Mouse (Mus musculus) common myeloid progenitor, adult 5-6 weeks (primary cell): ENCODE data around the gene Hoxa6. TPM values are rescaled to one million over a fixed set of nuclear protein-coding genes. Genes with fewer than 3 reads are reported as not detected.

Source experiments
- ATAC-seq: replicated peaks from 2 replicates; pipeline ENCODE4 v1.8.0; 2016; ENCODE audit warnings: low read depth, mild to moderate bottlenecking, moderate TSS enrichment, inconsistent platforms; ENCODE audit not compliant: poor library complexity, severe bottlenecking
- total RNA-seq: library from RNA; stranded (forward); fragments of 200-1000, 187-1606 nt; gene quantifications from 2 replicates; pipeline ENCODE4 v1.2.3, GENCODE M21; 2017

Gene Hoxa6
- total RNA-seq, 1 experiment from 2014 or later = not detected

DNA sequence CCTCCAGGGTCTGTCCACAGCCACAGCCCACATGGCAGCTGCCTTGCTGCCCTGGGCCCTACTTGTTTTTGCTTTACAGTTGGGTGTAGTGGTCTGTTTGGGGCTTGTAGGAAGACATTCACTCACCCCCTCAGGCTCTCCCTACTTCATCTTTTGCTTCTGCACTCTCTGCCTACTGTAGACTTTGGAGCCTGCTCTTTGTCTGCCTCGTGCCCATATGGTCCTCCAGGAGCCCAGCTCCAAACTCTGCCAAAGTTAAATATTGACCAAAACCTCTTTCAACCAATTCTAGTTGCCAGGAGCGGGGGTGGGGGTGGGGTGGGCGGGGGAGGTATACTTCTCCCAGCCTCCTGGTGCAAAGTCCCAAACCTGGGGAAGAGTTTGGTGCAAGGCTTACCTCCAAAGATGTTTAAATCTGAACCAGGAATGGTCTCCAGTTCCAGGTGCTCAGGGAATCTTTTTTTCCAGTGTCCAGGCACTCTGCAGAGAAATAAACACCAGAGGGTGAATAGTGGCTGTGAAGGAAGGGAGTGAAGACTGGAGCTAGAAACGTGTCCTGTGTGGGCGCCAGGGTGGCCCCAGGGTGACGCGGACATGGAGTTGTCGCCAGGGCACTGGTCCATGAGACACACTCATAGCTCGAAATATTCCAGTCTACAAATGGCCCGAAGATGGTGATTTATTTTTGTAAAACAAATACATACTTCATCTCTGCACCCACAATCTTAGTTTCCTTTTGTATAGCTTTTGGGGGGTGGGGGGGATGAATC is 25.0 kb downstream of the Hoxa6 start:
- no peak for ATAC-seq

GRCm38 (mm10) chr6:52182793-52183192 is 25.7 kb downstream of the Hoxa6 start:
- ATAC-seq = no peak

- ATAC-seq = no peak
Measured at GRCm38 (mm10) chr6:52182030-52182429, 26.5 kb downstream of the Hoxa6 start.

DNA sequence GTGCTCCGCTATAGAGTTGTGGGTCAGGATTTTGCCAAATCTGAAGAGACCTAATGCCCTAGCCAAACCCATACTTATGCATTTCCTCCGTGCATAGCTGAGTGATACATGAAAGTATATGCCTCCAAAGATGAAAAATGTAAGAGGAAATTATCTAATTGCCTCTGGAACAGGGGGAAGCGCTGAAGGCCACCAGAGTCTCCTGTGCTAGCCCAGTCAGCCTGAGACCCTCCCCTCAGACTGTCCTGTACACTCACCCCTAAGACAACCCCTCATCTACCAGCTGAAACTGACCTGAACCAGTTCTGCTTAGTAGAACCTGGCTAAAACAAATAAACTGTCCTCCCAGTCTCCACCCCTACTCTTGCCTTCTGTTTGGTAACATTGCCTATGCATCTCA is 27.8 kb downstream of the Hoxa6 start:
- no peak for ATAC-seq

DNA sequence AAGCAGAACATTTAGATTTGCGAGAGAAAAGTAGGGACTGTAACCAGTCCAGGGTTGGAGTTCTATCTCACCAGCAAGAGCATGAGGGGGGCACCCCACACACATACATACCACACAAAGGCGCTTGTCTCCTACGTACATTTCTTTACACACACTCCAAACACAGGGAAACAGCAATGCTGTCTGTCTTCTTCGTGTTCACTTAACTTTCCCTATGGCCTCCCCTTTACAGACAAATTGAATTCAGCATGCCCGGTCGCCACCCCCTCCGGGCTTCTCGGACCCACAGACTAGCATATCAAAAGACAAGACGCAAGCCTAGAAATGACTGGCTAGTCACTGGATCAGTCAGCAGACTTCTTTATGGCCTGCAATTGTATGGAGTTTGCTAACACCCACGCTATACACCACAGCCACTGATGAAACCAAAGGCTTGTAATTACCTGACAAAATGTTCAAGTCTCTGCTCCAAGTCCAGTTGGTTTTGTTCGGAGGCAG is 28.3 kb downstream of the Hoxa6 start:
- no peak for ATAC-seq

DNA sequence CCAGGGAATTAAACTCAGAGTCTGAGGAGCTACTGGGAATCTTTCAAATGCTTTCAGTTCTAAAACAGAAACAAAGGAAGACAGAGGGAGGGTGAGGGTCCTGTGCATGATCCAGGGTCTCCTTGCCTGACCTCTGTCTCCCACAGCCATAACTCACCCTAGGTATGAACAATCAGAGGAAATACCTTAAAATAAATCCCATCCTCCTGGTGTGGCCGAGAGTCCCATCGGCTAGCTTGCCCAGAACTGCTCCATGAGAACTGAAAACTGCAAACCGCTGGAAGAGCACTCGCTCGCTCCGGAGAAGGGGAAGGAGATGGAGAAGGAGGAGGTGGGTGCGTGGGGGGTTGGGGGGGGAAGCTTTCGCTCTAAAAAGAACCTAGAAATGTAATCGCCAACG is 28.8 kb downstream of the Hoxa6 start:
- ATAC-seq = no peak

GRCm38 (mm10) chr6:52178918-52179665 is 29.4 kb downstream of the Hoxa6 start:
- ATAC-seq = no peak

GRCm38 (mm10) chr6:52177806-52178205 is 30.7 kb downstream of the Hoxa6 start:
- no peak for ATAC-seq

DNA sequence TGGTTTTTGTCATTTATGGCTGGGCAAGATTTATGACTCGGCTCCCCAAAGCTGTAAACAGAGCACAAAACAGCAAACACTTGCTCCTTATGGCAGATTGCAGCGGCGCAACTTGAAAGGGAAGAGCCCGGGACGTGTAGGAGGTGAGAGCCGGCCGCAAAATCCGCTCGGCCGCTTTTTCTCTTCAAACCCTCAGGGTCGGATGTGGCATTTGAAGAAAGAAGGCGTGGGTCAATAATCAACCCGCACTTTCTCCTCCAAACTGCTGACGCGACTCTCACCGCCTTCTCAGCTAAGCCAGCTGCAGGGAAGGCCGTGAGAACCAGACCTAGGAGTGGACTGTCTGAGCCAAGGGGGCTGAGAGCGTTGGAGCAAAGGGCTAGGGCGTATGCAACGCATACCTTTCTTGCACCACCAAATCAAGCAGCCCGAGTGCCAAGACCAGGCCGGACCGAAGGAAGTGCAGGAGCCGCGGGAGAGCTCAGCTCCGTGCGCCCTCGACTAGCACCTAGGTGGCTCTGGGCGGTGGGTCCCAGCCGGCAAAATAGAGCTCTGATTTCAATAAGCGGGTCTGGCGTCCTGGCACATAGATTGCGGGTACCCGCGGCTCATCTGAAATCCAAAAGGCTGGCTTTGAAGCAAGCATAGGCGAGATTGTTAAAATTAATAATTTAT is 31.3 kb downstream of the Hoxa6 start, which contains the start of gene 5730596B20Rik:
TSS of gene 5730596B20Rik (plus strand) at position 438 of the 675 bp plus-strand sequence.
- no peak for ATAC-seq

DNA sequence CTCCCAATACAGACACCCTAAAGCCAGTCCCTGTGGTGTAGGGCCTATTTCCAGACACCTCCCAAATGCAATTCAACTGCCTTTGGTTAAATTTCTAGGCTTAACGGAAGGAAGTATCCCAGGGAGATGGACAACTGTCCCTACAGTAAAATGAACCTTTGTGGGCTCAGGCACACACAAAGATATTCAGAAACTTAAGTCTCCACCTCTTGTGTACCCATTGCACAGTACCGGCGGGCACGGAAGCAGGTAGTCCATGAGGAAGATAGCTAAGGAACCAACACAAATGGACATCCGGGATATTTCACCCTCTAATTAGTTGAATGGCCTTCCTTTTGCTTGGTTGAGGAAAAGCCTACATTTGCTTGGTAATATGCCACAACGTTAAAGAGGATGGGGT is 32.1 kb downstream of the Hoxa6 start:
- ATAC-seq = no peak

GRCm38 (mm10) chr6:52175864-52176263 is 32.7 kb downstream of the Hoxa6 start:
- no peak for ATAC-seq

DNA sequence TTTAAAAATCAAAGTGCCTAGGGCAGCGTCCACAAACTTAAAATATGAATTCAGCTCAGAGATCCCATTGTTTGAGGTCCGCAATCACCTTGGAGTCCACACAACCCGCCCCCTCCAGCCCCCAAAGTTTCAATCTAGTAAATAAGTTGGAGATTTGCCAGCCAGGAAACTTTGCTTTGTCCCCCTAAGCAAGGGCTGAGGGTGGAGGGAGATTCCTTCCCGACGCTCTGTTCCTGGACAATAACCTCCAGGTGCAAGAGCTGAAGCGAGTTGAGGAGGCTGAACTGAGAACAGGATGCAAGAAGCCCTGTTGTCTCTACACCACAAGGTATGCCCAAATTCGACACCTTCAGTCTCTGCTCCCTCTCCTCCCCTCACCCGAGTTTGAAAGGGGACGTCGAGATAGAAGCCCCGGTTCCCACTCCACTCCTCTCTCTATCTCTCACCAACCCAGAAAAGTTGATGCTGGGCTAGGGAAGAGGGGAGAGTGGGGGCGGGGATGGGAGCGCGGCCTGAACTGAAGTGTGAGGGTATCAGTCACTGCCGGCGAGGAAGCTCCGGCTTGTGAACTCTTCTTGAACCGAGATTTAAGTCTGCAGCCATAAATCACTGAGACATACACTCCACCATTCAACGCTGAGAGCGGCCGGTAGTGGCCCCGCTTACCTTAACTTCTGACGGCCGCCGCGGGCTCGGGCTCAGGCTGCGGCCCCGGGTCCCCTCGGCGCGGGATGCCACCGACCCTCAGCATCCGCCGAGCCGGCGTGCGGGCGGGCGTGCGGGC is 33.4 kb downstream of the Hoxa6 start:
- ATAC-seq = no peak

GRCm38 (mm10) chr6:52173648-52174047 is 34.9 kb downstream of the Hoxa6 start:
- ATAC-seq = no peak

DNA sequence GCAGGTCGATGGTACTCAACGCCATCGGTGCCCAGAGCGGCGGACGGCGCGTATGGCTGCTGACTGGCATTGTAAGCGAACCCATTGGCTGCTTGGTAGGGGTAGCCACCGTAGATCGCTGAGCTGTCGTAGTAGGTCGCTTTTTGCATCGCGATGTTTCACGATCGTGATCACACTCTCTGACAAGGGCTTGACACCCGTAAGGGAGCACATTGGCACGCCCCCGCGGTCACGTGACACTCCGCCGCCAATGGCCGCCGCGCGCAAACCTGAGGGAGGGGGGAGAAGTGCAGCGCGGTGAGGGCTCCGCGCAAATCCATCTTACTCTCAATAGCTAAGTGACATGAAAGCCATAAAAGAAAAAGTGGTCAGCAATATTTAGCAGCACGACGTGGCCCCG is 36.0 kb downstream of the Hoxa6 start:
- no peak for ATAC-seq

DNA sequence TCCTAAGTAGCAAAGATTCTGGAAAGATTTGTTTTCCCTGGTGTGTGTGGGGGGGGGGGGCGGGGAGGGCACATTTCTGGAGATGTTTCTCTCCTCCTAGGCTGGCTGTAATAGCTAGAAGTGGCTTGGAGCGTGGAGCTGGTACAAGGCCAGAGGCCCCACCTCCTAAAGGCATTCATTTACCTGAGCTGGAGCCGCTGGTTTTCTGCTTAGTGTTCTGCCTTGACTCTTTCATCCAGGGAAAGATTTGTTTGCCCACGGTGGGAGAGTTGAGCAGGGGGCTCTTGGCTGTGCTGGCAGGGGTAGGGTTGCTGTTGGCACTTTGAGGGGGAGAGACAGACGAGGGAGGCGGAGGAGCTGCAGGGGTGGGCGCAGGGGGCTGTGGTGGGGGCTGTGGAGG is 36.6 kb downstream of the Hoxa6 start:
- ATAC-seq = no peak

DNA sequence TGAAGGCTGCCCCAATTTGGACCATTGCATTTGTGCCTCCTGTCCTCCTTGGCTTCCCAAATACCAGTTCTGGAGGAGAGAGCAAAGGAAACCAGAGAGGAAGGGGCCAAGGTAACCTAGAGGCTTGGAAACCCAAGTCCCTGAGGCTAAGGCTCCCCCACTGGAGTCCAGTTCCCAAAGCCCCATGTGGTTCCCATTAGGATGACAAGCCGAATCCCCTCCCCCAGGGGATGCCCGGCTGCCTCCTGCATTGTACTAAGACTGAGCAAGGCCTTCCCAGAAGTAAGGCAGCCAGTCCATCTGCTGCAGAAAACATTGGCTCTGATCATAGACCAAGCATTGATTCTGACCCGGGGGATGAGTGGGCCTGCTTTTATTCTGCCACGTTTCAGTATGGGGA is 37.2 kb downstream of the Hoxa6 start:
- ATAC-seq = no peak

DNA sequence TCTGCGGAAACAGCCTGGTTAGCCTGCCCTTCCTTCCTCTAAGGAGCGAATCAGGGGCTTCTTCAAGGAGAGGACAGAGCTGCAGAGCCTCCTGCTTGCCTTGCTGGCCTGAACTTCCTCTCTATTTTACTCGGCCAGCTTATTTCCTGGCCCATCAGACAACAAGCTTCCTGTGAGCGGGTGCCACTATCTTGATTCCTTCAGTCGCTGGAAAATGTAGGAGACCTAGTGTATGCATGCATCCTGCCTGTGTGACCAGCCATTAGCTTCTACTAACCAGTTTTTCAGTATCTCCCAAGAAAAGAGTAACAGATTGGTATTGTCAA is 37.7 kb downstream of the Hoxa6 start:
- no peak for ATAC-seq

- ATAC-seq = no peak
Measured at GRCm38 (mm10) chr6:52170166-52170897, 38.2 kb downstream of the Hoxa6 start.

DNA sequence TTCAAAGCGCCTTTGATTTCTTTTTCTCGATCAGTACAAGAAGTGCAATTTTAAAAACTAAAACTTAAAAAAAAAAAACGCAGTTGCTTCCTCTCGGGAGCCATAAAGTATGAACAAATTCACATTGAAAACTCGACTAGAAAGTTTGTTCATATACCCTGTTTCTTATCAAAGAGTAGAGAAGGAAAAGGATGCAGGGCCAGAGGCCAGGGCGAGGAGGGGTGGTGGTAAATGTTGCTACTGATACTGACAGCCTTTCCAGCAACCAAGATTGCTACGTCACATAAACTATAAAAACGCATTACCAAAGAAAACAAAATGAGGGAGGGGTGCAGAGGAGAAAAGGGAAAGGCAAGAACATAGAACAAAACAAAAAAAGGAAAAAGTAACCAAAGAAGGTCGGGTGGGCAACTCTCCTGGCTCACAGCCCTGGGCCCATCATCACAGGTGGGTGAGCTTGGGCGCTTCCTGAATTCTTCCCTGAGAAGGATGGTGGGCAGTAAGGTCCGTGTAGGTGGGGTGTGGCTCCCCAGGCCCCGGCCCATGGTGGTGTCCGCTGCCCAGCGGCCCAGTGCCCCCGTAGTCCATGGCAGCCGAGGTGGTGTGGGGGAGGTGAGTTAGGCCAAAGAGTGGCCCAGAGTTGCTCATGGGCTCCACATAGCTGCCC is 38.9 kb downstream of the Hoxa6 start:
- ATAC-seq = no peak
